Mouse (Mus musculus): ENCODE results near the gene BC030499.
"Not testable (repeated sequence)": the region's sequence is repeated elsewhere in the genome, so short reads cannot be mapped to it uniquely, and the experiment has no call there.

Gene BC030499

DNA sequence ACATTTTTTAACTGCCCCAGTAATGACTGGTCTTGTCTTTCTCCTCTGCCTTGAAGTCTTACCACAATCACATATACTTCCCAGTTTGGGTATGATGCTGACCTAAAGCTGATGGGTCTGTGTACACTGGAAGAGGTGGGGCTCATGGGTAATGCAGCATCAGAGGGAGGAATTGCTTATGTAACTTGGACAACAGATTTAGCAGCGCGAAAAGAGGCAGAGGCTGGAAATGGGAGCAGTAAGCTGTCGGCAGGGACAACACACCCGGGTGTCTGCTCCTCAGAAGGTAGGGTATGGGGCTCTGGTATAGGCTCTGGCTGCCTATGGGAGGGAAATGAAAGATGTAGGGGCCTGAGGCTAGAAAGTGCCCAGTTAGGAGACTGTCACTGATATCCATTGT lies at the start of gene BC030499:
BC030499 (plus strand) TSS at position 188 of the 400 bp plus-strand sequence.
- DNase-seq (ENCODE audit: low spot score in 2 of 2), result no peak

DNA sequence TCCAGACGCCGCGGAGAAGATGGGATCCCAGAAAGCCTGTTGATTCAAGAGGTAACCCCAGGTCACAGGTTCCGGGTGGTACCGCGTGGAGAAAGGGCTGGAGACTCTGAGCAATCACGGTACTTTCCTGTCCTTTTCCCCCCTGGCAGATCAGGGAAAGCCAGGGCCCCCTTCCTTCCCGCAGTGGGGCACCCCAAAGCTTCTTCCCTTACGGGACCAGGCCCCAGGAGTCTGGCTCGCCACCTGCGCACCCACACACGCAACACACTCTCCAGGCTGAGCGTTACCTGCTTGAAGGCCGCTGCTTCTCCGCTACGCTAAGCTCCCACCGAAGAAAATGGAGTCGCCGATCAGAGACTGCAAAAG lies 45.4 kb upstream of the BC030499 start:
- DNase-seq (ENCODE audit: low spot score in 2 of 2), result no peak

DNA sequence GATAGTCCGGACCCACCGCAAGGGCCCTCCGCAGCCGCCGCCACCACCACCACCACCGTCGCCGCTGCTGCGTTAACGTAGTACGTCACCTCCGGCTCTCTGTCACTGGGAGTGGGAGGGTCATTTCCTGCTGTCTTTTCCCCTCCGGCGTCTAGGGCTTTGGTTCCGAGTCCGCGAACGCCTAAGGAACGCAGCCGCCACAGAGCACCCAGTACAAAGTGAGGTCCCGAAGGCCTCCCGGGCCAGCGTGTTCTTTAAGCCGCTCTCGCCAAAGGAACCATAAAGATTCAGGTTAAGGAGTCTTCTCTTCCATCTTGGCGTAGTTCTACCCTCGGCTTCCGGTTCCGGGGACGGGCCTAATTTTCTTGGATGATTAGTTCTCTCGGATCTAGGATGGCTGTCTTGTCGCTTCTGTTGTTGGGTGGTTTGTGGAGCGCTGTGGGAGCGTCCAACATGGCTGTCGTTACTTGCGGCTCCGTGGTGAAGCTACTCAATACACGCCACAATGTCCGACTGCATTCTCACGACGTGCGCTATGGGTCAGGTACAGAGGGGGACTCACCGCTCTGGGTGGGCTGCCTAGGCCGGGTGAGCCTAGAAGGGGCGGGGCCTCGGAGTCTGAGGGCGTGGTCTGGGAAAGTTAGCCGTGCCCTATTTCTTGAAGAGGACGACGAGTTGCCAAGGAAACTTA lies 44.9 kb upstream of the BC030499 start, which contains the start of the genes Sdf2 and Supt6:
Sdf2 (plus strand) TSS at position 120 of the 691 bp plus-strand sequence.
Supt6 (minus strand) TSS at position 361 of the 691 bp plus-strand sequence.
- DNase-seq (ENCODE audit: low spot score in 2 of 2), result peak; percentile 75 to 82

DNA sequence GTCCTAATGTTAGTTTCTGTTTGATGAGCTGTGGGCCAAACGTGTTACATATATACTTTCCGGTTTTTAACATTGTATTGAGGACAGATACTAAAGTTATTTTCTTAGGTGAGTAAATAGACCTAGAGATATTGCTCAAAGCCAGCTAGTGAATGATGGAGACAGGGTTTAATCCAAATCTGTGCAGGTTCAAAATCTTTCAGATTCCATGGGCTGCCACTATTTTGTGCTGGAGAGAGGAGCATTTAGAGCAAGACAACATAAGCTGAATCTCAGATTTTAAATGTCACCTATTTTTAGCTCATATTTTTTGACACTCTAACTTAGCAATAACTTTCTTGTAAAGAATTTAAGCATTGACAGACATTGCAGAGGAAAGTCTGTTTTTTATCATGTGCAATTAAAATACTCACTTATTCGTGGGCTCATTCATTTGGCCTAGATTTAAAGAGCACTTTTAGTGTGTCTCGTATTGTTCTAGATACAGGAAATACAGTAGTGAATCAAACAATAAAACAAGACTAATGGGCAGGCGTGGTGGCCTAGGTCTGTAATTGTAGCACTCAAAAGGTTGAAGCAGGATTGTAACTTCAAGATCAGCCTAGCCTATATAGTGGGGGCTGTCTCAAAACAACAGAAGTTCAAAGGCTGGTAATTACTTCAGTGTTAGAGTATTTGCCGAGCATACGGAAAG lies 44.2 kb upstream of the BC030499 start:
- DNase-seq (ENCODE audit: low spot score in 2 of 2), result no peak

DNA sequence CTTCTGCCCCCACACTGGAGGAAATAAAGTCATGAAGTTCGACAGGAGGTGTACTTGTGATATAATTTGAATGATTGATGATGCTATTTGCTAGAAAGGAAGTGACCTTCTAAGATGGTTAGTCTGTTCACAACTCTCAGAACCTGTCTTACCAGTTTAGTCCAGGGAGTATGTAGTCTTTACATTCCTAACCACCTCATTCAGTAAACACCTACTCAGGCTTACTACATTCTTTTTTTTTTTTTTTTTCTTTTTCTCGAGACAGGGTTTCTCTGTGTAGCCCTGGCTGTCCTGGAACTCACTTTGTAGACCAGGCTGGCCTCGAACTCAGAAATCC lies 43.7 kb upstream of the BC030499 start:
- DNase-seq (ENCODE audit: low spot score in 2 of 2), result no peak

DNA sequence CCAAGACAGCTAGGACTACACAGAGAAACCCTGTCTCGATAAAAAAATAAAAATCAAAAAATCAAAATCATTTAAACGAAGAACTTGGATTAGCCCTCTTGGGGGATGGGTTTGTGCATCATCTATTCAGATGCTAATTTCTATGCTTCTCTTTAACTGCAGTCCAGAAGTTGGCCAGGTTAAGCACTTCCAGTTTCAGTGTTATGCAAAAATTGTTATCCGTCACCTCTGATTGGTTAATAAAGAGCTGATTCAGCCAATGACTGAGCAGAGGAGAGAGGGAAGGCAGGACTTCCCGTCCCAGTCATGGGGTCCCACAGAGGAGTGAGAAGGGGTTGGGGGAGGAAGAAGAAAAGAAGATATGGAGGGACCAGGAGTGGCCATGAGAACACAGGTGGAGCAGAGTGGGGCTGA lies 42.9 kb upstream of the BC030499 start:
- no peak for DNase-seq (ENCODE audit: low spot score in 2 of 2)

DNA sequence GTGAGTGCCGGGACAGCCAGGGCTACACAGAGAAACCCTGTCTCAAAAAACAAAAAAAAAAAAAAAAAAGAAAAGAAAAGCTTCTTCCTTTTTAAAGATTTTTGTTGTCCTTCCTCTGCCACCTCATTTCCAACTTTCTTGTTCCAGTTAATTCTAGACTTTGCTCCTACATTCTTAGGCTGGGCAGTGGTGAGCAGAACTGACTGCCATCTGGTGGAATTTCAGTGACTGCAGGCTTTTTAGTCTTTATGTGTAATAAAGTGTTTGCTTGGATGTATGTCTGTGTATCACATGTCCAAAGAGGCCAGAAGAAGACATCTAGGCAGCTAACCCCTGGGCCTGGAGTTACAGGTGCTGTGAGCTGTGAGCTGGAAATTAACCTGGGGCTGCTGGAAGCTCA lies 34.0 kb upstream of the BC030499 start:
- DNase-seq (ENCODE audit: low spot score in 2 of 2), result no peak

DNA sequence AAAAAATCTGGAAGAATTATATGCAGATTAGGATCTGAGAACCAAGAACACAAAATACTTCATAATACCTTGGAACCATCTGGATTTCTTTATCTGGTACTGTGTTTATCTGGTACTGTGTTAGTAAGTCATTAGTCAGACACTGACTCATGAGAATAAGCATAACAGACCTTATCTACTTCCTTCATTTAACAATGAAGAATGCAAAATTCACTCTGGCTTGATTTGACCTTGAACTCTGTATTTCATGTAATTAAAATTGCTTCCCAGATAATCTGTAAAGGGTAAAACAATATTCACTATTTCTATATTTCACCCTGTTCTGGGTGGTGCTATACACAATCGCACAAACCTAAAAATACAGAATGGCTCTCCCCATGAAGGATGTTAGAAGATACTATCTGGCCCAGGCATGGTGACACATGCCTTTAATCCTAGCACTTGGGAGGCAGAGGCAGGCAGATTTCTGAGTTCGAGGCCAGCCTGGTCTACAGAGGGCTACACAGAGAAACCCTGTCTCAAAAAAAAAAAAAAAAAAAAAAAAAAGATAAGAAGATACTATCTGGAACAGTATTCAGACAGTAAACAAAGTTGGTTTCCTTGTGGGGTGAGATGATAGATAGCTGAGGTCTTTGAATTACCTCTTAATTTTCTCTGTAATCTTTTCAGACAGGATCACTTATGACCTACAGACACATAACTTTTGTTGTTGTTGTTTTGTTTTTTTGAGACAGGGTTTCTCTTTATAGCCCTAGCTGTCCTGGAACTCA lies 30.0 kb upstream of the BC030499 start:
- DNase-seq (ENCODE audit: low spot score in 2 of 2), result no peak

DNA sequence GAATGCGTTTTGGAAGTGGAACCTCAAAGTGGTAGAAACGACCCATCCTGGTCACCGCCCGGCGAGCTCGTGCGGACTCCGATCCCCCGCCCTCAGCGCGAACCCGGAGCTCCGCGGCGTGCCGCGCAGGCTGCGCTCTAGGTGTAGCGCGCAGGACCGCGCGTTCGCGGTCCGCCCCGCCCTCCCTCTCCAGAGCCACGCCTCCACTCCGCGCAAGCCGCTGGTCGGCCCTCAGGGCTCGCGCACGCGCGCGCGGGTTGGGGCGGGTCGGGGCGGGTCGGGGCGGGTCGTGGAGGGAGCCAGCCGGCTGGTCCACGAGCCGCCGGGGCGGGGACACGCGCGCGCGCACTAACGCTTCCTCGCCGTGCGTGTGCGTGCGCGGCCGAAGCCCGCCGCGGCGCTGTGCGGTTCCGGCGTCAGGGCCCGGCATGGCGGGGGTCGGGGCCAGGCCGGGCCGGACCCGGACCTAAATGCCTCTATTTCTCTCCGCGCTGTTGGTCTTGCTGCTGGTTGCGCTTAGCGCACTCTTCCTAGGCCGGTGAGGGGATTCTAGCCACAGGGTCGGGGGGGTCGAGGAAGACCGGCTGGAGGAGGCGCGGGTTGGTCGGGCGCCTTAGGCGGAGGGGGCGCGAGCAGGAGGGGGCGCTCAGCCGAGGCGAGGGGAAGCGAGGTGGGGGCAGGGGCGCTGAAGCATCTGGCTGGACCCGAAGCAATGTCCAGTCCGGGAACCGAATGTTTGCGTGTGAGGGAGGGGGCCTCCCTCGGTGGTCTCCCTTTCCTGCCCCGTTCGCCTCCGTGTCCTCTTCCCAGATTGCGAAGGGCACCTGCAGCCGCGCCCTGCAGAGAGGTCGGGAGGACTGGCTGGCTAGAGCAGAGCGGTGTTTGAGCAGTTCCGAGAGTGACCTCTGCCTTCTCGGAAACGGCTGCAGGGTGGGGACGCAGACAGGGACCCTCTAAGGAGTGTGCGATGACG lies 29.0 kb upstream of the BC030499 start, which contains the start of gene 2610507B11Rik:
2610507B11Rik (plus strand) TSS at position 373 of the 973 bp plus-strand sequence.
- peak; percentile 90 to 93 for DNase-seq (ENCODE audit: low spot score in 2 of 2)

DNA sequence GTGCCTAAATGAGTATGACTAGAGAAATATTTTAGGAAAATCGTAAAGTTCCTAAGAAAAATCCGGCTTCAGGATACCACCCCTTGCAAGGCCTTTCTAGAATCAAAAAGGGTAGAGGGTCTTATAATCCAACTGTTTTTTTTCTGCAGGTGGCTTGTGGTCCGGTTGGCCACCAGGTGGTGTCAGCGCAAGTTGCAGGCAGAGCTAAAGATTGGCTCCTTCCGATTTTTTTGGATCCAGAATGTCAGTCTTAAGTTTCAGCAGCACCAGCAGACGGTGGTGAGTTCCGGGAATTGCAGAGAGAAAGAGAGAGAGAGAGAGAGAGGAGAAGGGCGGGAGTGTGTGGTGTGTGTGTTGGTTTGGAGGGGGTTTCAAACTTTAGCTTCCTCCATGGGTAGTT lies 28.1 kb upstream of the BC030499 start:
- peak in 1 of 2 experiments; percentile 47 for DNase-seq (ENCODE audit: low spot score in 2 of 2)

DNA sequence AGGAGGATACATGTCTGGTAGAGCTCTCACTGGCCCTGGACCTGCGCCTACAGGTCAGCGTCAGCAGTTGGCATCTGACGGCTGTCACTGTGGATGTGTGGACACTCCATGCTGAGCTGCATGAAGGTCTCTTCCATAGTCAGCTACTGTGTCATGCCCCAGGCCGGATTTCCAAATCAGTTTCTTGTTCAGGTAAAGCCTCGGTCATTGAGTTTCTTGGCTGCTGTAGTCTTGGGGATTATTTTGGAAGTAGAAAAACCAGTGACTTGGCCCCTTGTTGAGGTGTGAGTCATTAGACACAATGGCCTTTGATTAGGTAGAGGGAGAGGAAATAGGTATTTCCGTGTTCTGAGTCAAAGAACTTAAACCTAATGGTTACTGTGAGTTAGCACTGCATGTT lies 25.1 kb upstream of the BC030499 start:
- DNase-seq (ENCODE audit: low spot score in 2 of 2), result no peak

DNA sequence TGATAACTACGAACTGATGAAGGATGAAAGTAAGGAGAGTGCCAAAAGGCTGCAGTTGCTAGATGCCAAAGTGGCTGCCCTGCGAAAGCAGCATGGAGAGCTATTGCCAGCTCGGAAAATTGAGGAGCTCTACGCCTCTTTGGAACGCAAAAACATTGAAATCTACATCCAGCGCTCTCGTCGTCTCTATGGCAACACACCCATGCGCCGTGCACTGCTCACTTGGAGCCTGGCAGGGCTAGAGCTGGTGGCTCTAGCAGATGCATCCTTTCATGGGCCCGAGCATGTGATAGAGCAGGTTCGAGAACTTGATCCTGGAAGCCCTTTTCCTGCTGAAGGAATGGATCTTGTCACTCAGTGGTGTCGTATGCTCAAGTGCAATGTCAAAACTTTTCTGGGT lies 18.7 kb upstream of the BC030499 start:
- no peak for DNase-seq (ENCODE audit: low spot score in 2 of 2)

DNA sequence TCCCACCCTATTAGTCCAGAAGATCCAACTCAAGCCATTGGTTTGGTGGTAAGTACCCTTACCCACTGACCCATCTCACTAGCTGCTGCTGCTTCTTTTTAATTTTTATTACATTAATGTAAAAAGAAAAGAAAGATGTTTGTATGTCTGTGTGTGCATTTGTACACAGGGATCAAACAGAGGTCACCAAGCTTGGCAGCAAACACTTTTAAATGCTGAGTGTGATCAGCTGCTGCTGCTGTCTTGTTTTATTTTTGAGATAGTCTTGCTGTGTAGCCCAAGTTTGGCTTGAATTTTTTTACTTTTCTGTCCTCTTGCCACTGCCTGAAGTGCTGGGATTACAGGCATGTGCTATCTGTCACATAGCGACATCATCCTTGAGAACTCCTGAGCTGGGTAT lies 15.0 kb upstream of the BC030499 start:
- no peak for DNase-seq (ENCODE audit: low spot score in 2 of 2)

DNA sequence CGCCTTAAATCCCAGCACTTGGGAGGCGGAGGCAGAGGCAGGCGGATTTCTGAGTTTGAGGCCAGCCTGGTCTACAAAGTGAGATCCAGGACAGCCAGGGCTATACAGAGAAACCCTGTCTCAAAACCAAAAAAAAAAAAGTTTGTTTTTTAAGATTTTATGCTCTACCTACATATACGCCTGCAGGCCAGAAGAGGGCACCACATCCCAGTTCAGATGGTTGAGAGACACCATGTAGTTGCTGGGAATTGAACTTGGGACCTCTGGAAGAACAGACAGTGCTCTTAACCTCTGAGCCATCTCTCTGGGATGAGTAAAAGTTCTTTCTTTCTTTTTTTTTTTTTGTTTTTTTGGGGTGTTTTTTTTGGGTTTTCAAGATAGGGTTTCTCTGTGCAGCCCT lies 14.5 kb upstream of the BC030499 start:
- not testable (repeated sequence) for DNase-seq (ENCODE audit: low spot score in 2 of 2)

DNA sequence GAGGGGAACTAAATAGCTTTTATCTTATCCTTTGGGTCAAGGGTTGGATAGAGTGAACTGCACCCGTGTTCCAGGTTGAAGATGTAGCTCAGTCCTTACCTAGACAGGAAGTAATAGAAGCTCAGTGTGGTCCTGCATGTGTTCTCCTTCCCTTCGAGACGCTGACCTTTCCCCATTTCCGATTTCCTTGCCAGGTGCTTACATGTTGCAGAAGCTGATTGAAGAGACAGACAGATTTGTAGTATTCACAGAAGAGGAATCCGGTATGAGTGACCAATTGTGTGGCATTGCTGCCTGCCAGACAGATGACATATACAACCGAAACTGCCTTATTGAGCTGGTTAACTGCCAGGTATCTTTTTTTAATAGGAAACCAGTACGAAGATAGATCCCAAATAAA lies 11.8 kb upstream of the BC030499 start:
- DNase-seq (ENCODE audit: low spot score in 2 of 2), result no peak

DNA sequence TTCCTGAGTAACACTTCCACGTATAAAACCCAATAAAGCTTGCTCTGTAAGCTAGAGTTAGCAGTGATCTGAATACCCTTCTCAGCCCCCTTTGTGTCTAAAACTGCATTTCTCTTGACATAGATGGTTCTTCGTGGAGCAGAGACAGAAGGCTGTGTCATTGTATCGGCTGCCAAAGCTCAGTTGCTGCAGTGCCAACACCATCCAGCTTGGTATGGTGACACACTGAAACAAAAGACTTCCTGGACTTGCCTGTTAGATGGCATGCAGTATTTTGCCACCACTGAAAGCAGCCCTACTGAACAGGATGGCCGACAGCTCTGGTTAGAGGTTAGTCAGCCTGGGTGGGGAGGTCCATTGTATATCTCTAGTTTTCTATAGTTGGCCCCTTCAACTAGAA lies 11.1 kb upstream of the BC030499 start:
- no peak for DNase-seq (ENCODE audit: low spot score in 2 of 2)

DNA sequence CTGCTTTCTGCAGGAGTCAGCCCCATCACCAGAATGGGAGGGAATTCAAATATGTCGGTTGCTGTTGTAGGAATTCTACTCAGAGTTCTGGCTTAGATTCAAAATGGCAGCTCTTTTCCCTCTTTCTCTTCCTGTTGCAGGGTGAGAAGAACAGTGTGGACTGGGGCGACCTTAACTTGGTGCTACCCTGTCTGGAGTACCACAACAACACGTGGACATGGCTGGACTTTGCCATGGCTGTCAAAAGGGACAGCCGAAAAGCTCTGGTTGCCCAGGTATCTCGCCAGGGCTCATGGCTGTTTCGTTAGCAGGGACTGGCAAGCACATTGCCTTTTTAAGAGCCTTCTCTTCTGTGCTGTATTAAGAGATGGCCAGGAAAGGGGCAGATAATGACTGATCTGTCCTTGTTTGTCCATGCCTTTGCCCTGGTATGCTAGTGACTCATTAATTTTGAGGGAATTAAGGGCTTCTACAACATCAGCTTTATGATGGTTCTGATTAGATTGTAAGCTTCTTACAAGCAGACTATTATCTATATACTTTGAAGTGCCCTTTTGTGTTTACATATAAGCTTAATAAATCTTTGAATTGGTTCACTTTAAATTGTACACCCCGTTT lies 1.4 kb upstream of the BC030499 start:
- DNase-seq (ENCODE audit: low spot score in 2 of 2), result no peak

DNA sequence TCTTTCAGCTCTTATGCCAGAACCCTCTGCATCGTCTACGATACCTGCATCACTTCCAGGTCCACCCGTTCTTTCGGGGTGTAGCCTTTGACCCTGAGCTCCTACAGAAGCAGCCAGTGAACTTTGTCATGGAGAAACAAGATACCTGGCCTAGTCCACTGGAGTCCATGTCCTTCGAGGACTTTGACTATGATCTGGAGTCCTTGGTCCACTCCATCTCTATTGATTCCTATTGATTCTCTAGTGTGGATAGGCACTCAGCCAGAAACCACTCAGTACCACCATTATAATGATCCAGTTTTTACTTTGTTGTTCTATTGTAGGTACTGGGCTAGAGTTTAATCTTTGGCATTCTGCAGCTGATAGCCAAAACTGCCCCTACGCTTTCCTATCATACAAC lies 3.9 kb downstream of the BC030499 start:
- DNase-seq (ENCODE audit: low spot score in 2 of 2), result no peak

DNA sequence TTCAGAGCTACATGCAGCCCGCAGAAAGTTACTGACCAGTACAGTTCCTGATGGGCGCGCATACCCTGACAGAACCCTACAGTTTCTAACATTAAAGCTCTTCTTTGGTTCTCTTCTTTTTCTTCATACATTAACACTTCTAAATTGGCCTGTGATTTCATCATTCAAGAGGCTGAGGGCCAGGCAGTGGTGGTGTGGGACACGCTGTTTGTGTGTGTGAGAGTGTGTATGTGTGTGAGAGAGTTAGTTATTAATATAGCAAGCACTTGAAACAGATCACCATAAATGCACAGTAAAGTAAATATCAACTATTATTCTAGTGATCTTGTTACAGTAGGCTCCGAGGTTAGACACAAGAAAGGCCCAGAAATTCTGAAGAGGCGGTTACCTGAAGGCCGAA lies 10.3 kb downstream of the BC030499 start:
- no peak for DNase-seq (ENCODE audit: low spot score in 2 of 2)

DNA sequence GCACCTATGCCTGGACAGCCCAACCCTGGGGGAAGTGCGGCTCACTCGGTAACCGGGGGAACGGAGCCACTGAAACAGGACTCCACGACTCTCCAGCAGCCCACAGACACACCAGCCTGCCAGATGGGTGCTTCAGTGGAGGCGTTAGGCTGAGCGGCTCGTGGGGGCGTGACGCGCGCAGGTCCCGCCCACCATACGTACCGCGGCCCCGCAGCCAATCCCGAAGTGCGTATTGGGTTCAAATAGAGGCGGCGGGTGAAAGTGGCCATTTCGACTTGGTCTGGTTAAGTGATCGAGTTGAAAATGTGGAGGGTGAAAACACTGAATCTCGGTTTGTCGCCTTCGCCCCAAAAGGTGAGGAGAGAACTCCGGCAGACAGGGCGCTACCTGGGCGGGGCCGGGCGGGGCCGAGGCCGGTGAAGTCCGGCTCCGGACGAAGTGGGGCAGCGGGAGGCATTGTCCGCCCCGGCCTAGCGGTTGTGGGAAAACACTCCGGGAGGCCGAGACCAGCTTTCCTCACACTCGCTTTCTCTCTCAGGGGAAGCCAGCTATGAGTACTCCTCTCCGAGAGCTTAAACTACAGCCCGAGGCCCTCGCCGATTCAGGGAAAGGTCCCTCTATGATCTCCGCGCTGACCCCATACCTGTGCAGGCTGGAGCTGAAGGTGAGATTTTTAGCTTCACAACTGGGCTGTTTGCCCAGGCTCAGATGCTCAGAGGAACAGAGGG lies 10.9 kb downstream of the BC030499 start, which contains the start of gene Spag5:
Spag5 (plus strand) TSS at position 173 of the 728 bp plus-strand sequence.
- peak; percentile 83 to 86 for DNase-seq (ENCODE audit: low spot score in 2 of 2)
